Mouse (Mus musculus) G1E (cell line): ENCODE data around the gene Filip1l. TPM values are rescaled to one million over a fixed set of nuclear protein-coding genes. Genes with fewer than 3 reads are reported as not detected.

Experiments
- ATAC-seq: 2 replicates; pipeline ENCODE4 v1.8.0; 2016; ENCODE audit warnings: mild to moderate bottlenecking; ENCODE audit not compliant: insufficient number of reproducible peaks, poor library complexity, low FRiP score, severe bottlenecking; ENCODE audit errors: extremely low read depth
- DNase-seq: peaks from one replicate; pipeline ENCODE4 v3.0.0; 2012; ENCODE audit warnings: low spot score
- H3K27me3 ChIP-seq: 2 replicates; pipeline ENCODE4 v1.6.1; 2012; ENCODE audit warnings: mild to moderate bottlenecking, low read length, inconsistent platforms; ENCODE audit not compliant: insufficient read depth
- H3K36me3 ChIP-seq: replicated peaks from 2 replicates; pipeline ENCODE3; 2012; ENCODE audit warnings: mild to moderate bottlenecking, inconsistent platforms
- H3K4me1 ChIP-seq: 2 replicates; pipeline ENCODE4 v1.6.1; 2012; ENCODE audit warnings: low read depth, low read length, inconsistent platforms, mixed read lengths; ENCODE audit not compliant: insufficient read depth
- H3K4me3 ChIP-seq: 2 replicates; pipeline ENCODE4 v1.5.1; 2012; ENCODE audit warnings: low read depth, mild to moderate bottlenecking, inconsistent platforms, low read length, moderate library complexity, mixed read lengths
- H3K9me3 ChIP-seq: replicated peaks from 2 replicates; pipeline ENCODE4 v1.6.1; 2012; ENCODE audit warnings: inconsistent platforms
- CTCF ChIP-seq: IDR thresholded peaks from 2 replicates; pipeline ENCODE4 v1.5.1; 2012; ENCODE audit warnings: low read depth, low read length, inconsistent platforms, mixed read lengths
- GATA1 ChIP-seq: IDR thresholded peaks from 2 replicates; pipeline ENCODE4 v1.6.1; 2012; ENCODE audit warnings: borderline replicate concordance, low read length, inconsistent platforms, mixed read lengths
- GATA2 ChIP-seq: IDR thresholded peaks from 2 replicates; pipeline ENCODE4 v1.6.1; 2012; ENCODE audit warnings: low read depth, low read length, inconsistent platforms, borderline replicate concordance
- POLR2AphosphoS5 ChIP-seq: IDR thresholded peaks from 2 replicates; pipeline ENCODE4 v1.6.1; 2012; ENCODE audit warnings: low read depth, low read length, inconsistent platforms; ENCODE audit not compliant: insufficient replicate concordance
- TAL1 ChIP-seq: conservative IDR thresholded peaks from 2 replicates; pipeline ENCODE4 v1.6.1; 2012; ENCODE audit warnings: low read depth, low read length, inconsistent platforms, mixed read lengths
- polyA plus RNA-seq: library from polyadenylated mRNA; stranded (reverse); fragments of >175 nt; gene quantifications from 2 replicates; pipeline ENCODE4 v1.2.3, GENCODE M21; 2012
- total RNA-seq, 2 experiments: library from RNA; stranded (forward) in 1 of 2; stranded (reverse) in 1 of 2; fragments of 200-1000 nt in 1 of 2; fragments of >200 nt in 1 of 2; fragmentation: Nextera tagmentation in 1 of 2; gene quantifications; 2 replicates each; pipeline ENCODE4 v1.2.3; 2014 to 2017

The Filip1l gene
- total and polyA plus RNA-seq, 3 experiments, result 0.01 to 0.22 TPM; not detected in 1

DNA sequence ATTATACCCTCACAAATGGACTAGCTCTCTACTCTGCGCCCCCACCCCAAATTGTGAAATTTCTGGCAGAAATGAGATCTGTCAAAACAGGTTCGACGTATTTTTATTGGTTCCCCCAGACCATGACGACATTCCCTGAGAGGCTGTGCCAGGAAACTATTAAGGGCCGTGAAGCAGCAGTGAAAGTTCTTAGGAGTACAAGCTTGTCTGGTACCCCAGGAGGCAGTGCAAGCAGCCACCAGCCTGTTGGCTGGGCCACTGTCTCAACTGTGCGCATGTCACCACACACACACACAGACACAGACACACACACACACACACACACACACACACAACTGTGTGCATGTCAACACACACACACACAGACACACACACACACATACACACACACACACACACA, 45.0 kb downstream of the Filip1l start:
- TF ChIP-seq GATA1, result no peak
- TF ChIP-seq POLR2AphosphoS5, result no peak
- TF ChIP-seq CTCF, result no peak
- no peak for TF ChIP-seq GATA2
- no peak for TF ChIP-seq TAL1
- Histone ChIP-seq H3K27me3 (no peaks in the 10 kb centered on the region), H3K4me1 (peaks cover 4% of the 10 kb centered on the region; the same call in 1 of the 2 replicates), H3K36me3 (peaks cover 24% of the 10 kb centered on the region), H3K9me3 (no peaks in the 10 kb centered on the region), H3K4me3 (no peak overlapping the region)
- no peak for DNase-seq
- ATAC-seq, result no peak

DNA sequence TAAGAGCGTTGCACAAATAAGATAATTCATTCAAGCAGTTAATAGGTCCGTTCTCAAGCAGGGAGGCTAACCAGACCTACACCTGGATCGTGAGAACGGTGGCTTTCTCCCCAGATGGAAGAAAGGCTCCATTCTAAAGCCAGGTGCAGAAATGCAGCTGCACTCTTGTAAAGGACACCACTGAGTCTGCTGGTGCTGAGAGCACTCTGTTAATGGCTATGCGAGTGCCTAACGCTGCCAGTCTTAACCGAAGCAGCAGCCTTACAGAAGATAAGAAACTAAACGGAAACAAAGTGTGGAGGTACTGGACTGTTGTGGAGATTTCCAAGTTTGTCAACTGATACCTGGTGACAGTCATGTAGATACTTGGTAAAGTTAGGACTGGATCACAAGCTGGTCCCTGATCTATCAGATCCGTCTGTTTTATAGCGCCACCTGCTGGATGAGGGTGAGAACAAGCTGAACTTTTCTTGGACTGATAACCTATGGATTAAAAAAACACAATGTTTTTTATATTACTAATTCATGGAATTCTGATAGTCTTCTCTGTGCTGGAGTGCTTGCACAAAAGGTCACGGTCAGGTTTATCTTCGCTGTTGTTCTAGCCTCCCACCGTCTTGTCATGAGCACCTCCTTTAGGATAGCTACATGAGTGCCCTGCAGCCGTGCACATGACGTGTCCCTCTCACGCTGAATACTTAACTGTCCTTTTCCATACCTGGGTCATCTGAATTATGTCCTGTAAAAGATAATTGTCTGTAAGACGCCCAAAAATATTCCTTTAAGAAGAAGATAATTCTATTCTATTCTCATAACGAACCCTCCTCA, 45.7 kb downstream of the Filip1l start:
- Histone ChIP-seq H3K9me3 (no peaks in the 10 kb centered on the region), H3K4me1 (peaks cover 4% of the 10 kb centered on the region; the same call in 1 of the 2 replicates), H3K27me3 (no peaks in the 10 kb centered on the region), H3K4me3 (no peak overlapping the region), H3K36me3 (peaks cover 25% of the 10 kb centered on the region)
- ATAC-seq (no peak), DNase-seq (peak; percentile 17)
- TF ChIP-seq POLR2AphosphoS5 (no peak), CTCF (peak; percentile 48; the same call in 1 of the 2 replicates)

DNA sequence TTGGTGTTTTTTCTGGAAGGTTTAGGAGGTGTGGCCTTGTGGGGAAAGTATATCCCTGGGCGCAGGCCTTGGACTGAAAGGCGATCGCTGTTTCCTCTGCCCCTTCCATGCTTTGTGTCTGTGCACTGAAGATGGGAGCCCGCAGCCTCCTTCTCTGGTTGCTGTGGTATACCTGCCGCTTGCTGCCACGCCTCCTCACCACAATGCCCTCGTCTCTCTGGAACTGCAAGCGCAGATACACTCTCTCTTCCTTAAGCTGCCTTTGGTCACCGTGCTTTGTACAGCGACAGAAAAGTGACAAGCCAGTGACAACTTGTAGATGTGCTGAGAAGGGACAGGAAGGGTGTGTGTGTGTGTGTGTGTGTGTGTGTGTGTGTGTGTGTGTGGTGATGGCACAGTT, 46.7 kb downstream of the Filip1l start:
- TF ChIP-seq CTCF, result no peak
- TF ChIP-seq TAL1, result no peak
- no peak for TF ChIP-seq GATA2
- no peak for TF ChIP-seq POLR2AphosphoS5
- TF ChIP-seq GATA1, result no peak
- Histone ChIP-seq H3K4me1 (peaks cover 4% of the 10 kb centered on the region; the same call in 1 of the 2 replicates), H3K36me3 (peaks cover 25% of the 10 kb centered on the region), H3K4me3 (no peak overlapping the region), H3K27me3 (no peaks in the 10 kb centered on the region), H3K9me3 (no peaks in the 10 kb centered on the region)
- ATAC-seq (no peak), DNase-seq (no peak)

DNA sequence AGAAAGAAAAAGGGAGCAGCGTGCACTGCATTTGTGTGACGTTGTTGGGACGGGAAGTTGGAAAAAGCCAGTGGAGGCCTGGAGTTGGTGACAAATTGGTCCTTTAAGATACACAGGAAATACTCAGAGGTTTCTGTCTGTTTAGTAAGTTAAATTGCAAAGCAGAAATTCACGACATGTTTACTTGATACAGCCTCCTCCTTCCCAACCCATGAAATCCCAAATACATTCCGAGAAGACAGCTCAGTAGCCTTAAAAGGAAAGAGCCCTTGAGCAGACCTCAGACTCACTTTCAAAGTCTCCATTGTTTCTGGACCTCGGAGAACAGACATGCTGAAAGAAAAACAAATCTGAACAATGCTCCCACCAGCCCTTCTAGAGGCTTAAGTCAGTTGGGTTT, 48.8 kb downstream of the Filip1l start:
- DNase-seq, result no peak
- Histone ChIP-seq H3K27me3 (no peaks in the 10 kb centered on the region), H3K4me1 (no peaks in the 10 kb centered on the region), H3K36me3 (peaks cover 14% of the 10 kb centered on the region), H3K4me3 (no peak overlapping the region), H3K9me3 (no peaks in the 10 kb centered on the region)
- TF ChIP-seq POLR2AphosphoS5, result no peak
- TF ChIP-seq TAL1, result no peak
- no peak for TF ChIP-seq GATA2
- ATAC-seq, result no peak

DNA sequence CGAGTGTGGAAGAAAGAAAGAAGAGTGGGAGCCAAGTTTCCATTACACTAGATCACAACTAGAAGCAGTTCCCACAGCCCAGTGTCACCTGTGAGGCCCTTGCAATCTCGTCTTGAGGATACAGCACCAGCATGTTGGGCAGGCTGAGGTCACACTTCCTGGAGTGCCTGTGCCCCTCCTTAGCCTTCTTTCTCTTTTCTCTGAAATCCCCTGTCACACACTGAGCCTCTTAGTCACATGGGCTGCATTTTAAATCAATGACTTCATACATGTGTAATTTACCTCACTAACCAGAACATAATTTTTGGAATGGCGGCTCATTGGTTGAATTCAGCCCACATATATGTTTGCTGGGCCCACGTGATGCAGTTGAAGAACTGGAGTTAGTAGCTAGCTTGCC, 50.0 kb downstream of the Filip1l start:
- Histone ChIP-seq H3K4me3 (no peak overlapping the region), H3K9me3 (no peaks in the 10 kb centered on the region), H3K27me3 (no peaks in the 10 kb centered on the region), H3K4me1 (no peaks in the 10 kb centered on the region), H3K36me3 (peaks cover 14% of the 10 kb centered on the region)
- TF ChIP-seq TAL1, result no peak
- ATAC-seq, result no peak
- no peak for DNase-seq

DNA sequence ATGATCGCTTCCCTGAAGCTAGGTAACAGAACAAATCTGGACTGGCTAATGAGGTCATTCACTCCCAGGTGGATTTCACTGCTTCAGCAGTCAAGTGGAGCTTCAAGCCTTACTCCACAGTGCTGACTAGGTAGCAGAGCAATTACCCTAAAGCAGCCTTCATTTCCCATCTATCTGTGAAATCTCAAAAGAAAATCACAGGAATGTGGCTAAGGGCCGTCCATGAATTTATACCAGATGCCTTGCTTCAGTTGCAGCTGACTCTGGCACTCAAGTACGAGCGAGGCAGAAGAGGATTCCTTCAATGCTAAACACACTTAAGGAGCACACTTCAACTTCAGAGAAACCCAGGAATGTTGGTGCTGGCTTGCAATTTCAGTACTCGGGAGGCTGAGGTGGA, 50.9 kb downstream of the Filip1l start:
- no peak for ATAC-seq
- Histone ChIP-seq H3K4me1 (no peaks in the 10 kb centered on the region), H3K36me3 (peaks cover 10% of the 10 kb centered on the region), H3K4me3 (no peak overlapping the region), H3K9me3 (no peaks in the 10 kb centered on the region), H3K27me3 (no peaks in the 10 kb centered on the region)
- DNase-seq, result no peak
- TF ChIP-seq POLR2AphosphoS5 (no peak), GATA1 (no peak), TAL1 (no peak), CTCF (no peak), GATA2 (no peak)

DNA sequence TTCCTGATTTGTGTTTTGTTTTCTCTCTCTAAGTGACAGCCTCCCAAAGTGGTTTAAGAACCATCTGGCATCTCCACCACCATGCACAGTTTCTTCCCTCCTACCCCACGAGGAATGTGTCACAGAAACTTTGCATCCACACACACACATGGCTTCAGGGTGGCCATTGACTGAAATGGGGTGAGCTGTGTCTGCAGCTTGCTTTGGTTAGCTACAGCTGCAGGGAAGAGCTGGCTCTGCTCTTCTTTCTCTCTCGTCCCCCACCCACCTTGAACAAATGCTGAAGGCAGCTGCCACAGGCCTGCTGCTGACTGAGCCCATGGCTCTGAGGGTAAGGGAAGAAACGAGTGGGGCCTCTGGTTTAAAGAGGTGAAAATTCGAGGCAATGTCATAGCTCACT, 59.9 kb downstream of the Filip1l start:
- TF ChIP-seq GATA1 (no peak), CTCF (no peak), GATA2 (no peak), TAL1 (no peak), POLR2AphosphoS5 (no peak)
- Histone ChIP-seq H3K27me3 (no peaks in the 10 kb centered on the region), H3K4me3 (no peak overlapping the region), H3K9me3 (no peaks in the 10 kb centered on the region), H3K4me1 (no peaks in the 10 kb centered on the region), H3K36me3 (peaks cover 5% of the 10 kb centered on the region)
- no peak for DNase-seq
- ATAC-seq, result no peak
